Mouse (Mus musculus): ENCODE results near the gene Gm10065.

- TF ChIP-seq BHLHE40 (IDR thresholded peaks at IDR 0.05; ENCODE audit: low read depth, low read length), result 0 out of 2 replicates have a peak, but pooled peaks have one; percentile 7
- peak in 1 of 2 experiments; percentile 46; a peak in 2 of 4 replicates for TF ChIP-seq CTCF (conservative IDR thresholded peaks at IDR 0.05 in 1 of 2, IDR thresholded peaks at IDR 0.05 in 1 of 2; ENCODE audit: low read depth in 2 of 2, low read length in 2 of 2)
- TF ChIP-seq SMC3 (IDR thresholded peaks at IDR 0.05; ENCODE audit: low read depth, low read length), result peak; percentile 24; the same call in 1 of the 2 replicates
- TF ChIP-seq E2F4 (IDR thresholded peaks at IDR 0.05; ENCODE audit: insufficient replicate concordance, low read depth, low read length), result no peak
- TF ChIP-seq CHD1 (IDR thresholded peaks at IDR 0.05; ENCODE audit: low read depth, low read length), result 0 out of 2 replicates have a peak, but pooled peaks have one; percentile 37
- no peak for TF ChIP-seq POLR2AphosphoS2 (IDR thresholded peaks at IDR 0.05; ENCODE audit: low read depth, low read length)
- TF ChIP-seq POLR2A (IDR thresholded peaks at IDR 0.05; ENCODE audit: low read depth, low read length), result peak; percentile 67
- TF ChIP-seq MEF2A (IDR thresholded peaks at IDR 0.05; ENCODE audit: borderline replicate concordance, low read depth, low read length), result peak; percentile 46
- peak; percentile 43 for TF ChIP-seq TCF12 (IDR thresholded peaks at IDR 0.05; ENCODE audit: low read depth, low read length)
- TF ChIP-seq RAD21 (IDR thresholded peaks at IDR 0.05; ENCODE audit: low read depth, low read length), result peak; percentile 20
These were observed 38.6 kb downstream of the Gm10065 start, which contains the start of gene Pgbd1 for GRCm38 (mm10) chr13:21440503-21441206.
